Mouse (Mus musculus) CH12.LX (cell line): ENCODE measurements around the gene Mrpl58. TPM values are rescaled to one million over a fixed set of nuclear protein-coding genes. Genes with fewer than 3 reads are reported as not detected.

Experiments used
- DNase-seq: peaks from one replicate; pipeline ENCODE4 v3.0.0-alpha.2; 2013; ENCODE audit errors: extremely low read depth
- H3K27ac ChIP-seq: 2 replicates; pipeline ENCODE4 v1.5.1; 2012; ENCODE audit warnings: low read depth, mild to moderate bottlenecking, control low read depth, moderate library complexity; ENCODE audit not compliant: insufficient read depth
- H3K27me3 ChIP-seq: replicated peaks from 2 replicates; pipeline ENCODE3; 2012; ENCODE audit warnings: inconsistent platforms
- H3K36me3 ChIP-seq, 2 experiments: replicated peaks in 1 of 2; 2 replicates each; pipeline versions ENCODE3 to v1.6.1; 2012; ENCODE audit warnings: inconsistent platforms in 1 of 2, low read length in 1 of 2, mild to moderate bottlenecking in 1 of 2, mixed read lengths in 1 of 2, moderate library complexity in 1 of 2; ENCODE audit not compliant: control insufficient read depth in 1 of 2, insufficient read depth in 1 of 2
- H3K4me1 ChIP-seq, 2 experiments: 2 replicates each; pipeline ENCODE4 v1.6.1; 2012; ENCODE audit warnings: inconsistent platforms in 1 of 2, moderate library complexity in 1 of 2; ENCODE audit not compliant: insufficient read depth in 2 of 2, control insufficient read depth in 1 of 2
- H3K4me2 ChIP-seq: 2 replicates; pipeline ENCODE4 v1.6.1; 2012; ENCODE audit warnings: low read depth, mild to moderate bottlenecking, control low read depth; ENCODE audit not compliant: poor library complexity, insufficient read depth, severe bottlenecking
- H3K4me3 ChIP-seq, 3 experiments: fragments of 150-350 bp in 1 of 3; sonication (generic) in 1 of 3; replicated peaks in 1 of 3; 2 replicates each; pipeline versions ENCODE3 to v1.5.1; 2011 to 2012; ENCODE audit warnings: low read depth in 2 of 3, low read length in 2 of 3, mild to moderate bottlenecking in 2 of 3, moderate library complexity in 2 of 3, control low read depth in 1 of 3, improper control_type of control experiment in 1 of 3, inconsistent platforms in 1 of 3, mixed read lengths in 1 of 3; ENCODE audit not compliant: poor library complexity in 1 of 3
- H3K79me2 ChIP-seq: replicated peaks from 2 replicates; pipeline ENCODE4 v1.6.1; 2012; ENCODE audit warnings: mild to moderate bottlenecking, moderate library complexity; ENCODE audit not compliant: control insufficient read depth, poor library complexity, insufficient read depth, severe bottlenecking; ENCODE audit errors: extremely low read depth
- H3K9ac ChIP-seq: 2 replicates; pipeline ENCODE4 v1.6.1; 2012; ENCODE audit warnings: low read depth, mild to moderate bottlenecking, control low read depth, moderate library complexity; ENCODE audit not compliant: insufficient read depth
- H3K9me3 ChIP-seq: replicated peaks from 2 replicates; pipeline ENCODE3; 2012; ENCODE audit warnings: low read length, inconsistent platforms, mixed read lengths
- CHD2 ChIP-seq: IDR thresholded peaks from 2 replicates; pipeline ENCODE4 v1.6.1; 2011; ENCODE audit warnings: low read length, improper control_type of control experiment
- E2F4 ChIP-seq: IDR thresholded peaks from 2 replicates; pipeline ENCODE4 v1.6.1; 2011; ENCODE audit warnings: low read depth, low read length, improper control_type of control experiment; ENCODE audit not compliant: insufficient replicate concordance
- ELF1 ChIP-seq: IDR thresholded peaks from 2 replicates; pipeline ENCODE4 v1.6.1; 2014; ENCODE audit warnings: low read depth, mild to moderate bottlenecking, inconsistent platforms, low read length, improper control_type of control experiment
- ETS1 ChIP-seq: conservative IDR thresholded peaks from 2 replicates; pipeline ENCODE4 v1.6.1; 2012; ENCODE audit warnings: low read depth, mild to moderate bottlenecking, inconsistent platforms, low read length, improper control_type of control experiment, moderate library complexity
- GABPA ChIP-seq: IDR thresholded peaks from 2 replicates; pipeline ENCODE4 v1.6.1; 2012; ENCODE audit warnings: low read depth, low read length, improper control_type of control experiment, inconsistent platforms; ENCODE audit not compliant: insufficient replicate concordance
- IRF4 ChIP-seq: IDR thresholded peaks from 2 replicates; pipeline ENCODE4 v1.6.1; 2014; ENCODE audit warnings: low read depth, mild to moderate bottlenecking, inconsistent platforms, low read length, improper control_type of control experiment
- JUN ChIP-seq: IDR thresholded peaks from 2 replicates; pipeline ENCODE4 v1.6.1; 2011; ENCODE audit warnings: low read depth, mild to moderate bottlenecking, low read length, improper control_type of control experiment, moderate library complexity; ENCODE audit not compliant: insufficient read depth
- JUND ChIP-seq: conservative IDR thresholded peaks from 2 replicates; pipeline ENCODE4 v1.6.1; 2011; ENCODE audit warnings: low read depth, low read length, improper control_type of control experiment
- KAT2A ChIP-seq: IDR thresholded peaks from 2 replicates; pipeline ENCODE4 v1.6.1; 2012; ENCODE audit warnings: low read length, improper control_type of control experiment, inconsistent platforms; ENCODE audit not compliant: insufficient replicate concordance
- MAFK ChIP-seq: IDR thresholded peaks from 2 replicates; pipeline ENCODE4 v1.6.1; 2011; ENCODE audit warnings: low read length, improper control_type of control experiment; ENCODE audit not compliant: insufficient replicate concordance
- MAX ChIP-seq: IDR thresholded peaks from 2 replicates; pipeline ENCODE4 v1.6.1; 2011; ENCODE audit warnings: low read length, improper control_type of control experiment
- MAZ ChIP-seq: IDR thresholded peaks from 2 replicates; pipeline ENCODE4 v1.6.1; 2012; ENCODE audit warnings: low read depth, mild to moderate bottlenecking, inconsistent platforms, low read length, improper control_type of control experiment, moderate library complexity
- MEF2A ChIP-seq: IDR thresholded peaks from 2 replicates; pipeline ENCODE4 v1.6.1; 2014; ENCODE audit warnings: low read depth, mild to moderate bottlenecking, inconsistent platforms, low read length, improper control_type of control experiment, borderline replicate concordance
- NELFE ChIP-seq: IDR thresholded peaks from 2 replicates; pipeline ENCODE4 v1.6.1; 2011; ENCODE audit warnings: low read depth, low read length, improper control_type of control experiment
- POLR2A ChIP-seq: IDR thresholded peaks from 2 replicates; pipeline ENCODE4 v1.6.1; 2011; ENCODE audit warnings: low read depth, mild to moderate bottlenecking, improper control_type of control experiment, low read length
- POLR2AphosphoS2 ChIP-seq: IDR thresholded peaks from 2 replicates; pipeline ENCODE4 v1.6.1; 2011; ENCODE audit warnings: low read depth, low read length, improper control_type of control experiment
- RAD21 ChIP-seq: IDR thresholded peaks from 2 replicates; pipeline ENCODE4 v1.6.1; 2011; ENCODE audit warnings: low read depth, mild to moderate bottlenecking, low read length, improper control_type of control experiment, moderate library complexity
- SIN3A ChIP-seq: IDR thresholded peaks from 2 replicates; pipeline ENCODE4 v1.6.1; 2012; ENCODE audit warnings: low read length, improper control_type of control experiment, inconsistent platforms
- TCF12 ChIP-seq: IDR thresholded peaks from 2 replicates; pipeline ENCODE4 v1.6.1; 2014; ENCODE audit warnings: low read depth, mild to moderate bottlenecking, inconsistent platforms, low read length, improper control_type of control experiment
- UBTF ChIP-seq: IDR thresholded peaks from 2 replicates; pipeline ENCODE4 v1.6.1; 2012; ENCODE audit warnings: low read depth, mild to moderate bottlenecking, inconsistent platforms, low read length, improper control_type of control experiment, moderate library complexity
- USF1 ChIP-seq: IDR thresholded peaks from 2 replicates; pipeline ENCODE4 v1.6.1; 2014; ENCODE audit warnings: low read depth, mild to moderate bottlenecking, inconsistent platforms, low read length, improper control_type of control experiment
- USF2 ChIP-seq: conservative IDR thresholded peaks from 2 replicates; pipeline ENCODE4 v1.6.1; 2011; ENCODE audit warnings: low read depth, low read length, improper control_type of control experiment
- ZNF384 ChIP-seq: IDR thresholded peaks from 2 replicates; pipeline ENCODE4 v1.6.1; 2012; ENCODE audit warnings: low read depth, low read length, improper control_type of control experiment, inconsistent platforms
- dilution Hi-C: fragments of 300-500 bp; cut with MboI; formaldehyde crosslinking; loops from 2 replicates; pipeline ENCODE4 v1.14.3; 2020; ENCODE audit warnings: low sequenced_read_pairs; ENCODE audit not compliant: extremely low pct_unique_long_range_greater_than_20kb, extremely low pct_ligation_motif_present
- in situ Hi-C: fragments of 300-500 bp; cut with MboI; formaldehyde crosslinking; loops from 3 replicates; pipeline ENCODE4 v1.14.3; 2019; ENCODE audit warnings: low sequenced_read_pairs, low pct_ligation_motif_present, low pct_unique_long_range_greater_than_20kb, mixed read lengths
- polyA plus RNA-seq: library from polyadenylated mRNA; unstranded; fragments of >175 nt; gene quantifications from 2 replicates; pipeline ENCODE4 v1.2.1, GENCODE M21; 2012; ENCODE audit warnings: low read depth; ENCODE audit not compliant: insufficient read length
- total RNA-seq, 2 experiments: library from RNA; depleted of rRNA; stranded (reverse); fragments of 300-350 nt in 1 of 2; fragments of >200 nt in 1 of 2; gene quantifications; 2 replicates each; pipeline ENCODE4 v1.2.3; 2012 to 2014

The Mrpl58 gene
- total and polyA plus RNA-seq, 3 experiments, result 113 to 161 (median 157) TPM

DNA sequence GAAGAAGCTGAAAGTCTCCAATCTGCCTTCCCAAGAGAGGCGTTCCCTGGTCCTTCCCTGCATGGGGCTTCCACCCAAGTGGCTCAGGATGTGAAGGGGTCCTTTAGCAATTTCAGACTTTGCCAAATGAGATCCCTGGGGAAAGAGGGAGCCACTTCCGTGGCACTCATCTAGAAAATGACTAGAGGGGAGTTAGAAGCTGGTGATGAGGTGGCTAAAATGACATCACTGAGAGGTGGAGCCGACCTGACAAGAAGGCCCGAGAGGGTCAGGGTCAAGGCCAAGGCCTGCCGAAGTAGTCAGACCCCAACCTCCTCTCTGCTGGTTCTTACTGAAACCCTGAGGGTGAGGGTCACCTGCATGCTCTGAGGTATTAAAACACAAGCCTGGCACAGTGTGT is 20.7 kb upstream of the Mrpl58 start:
- TF ChIP-seq UBTF (no peak), JUND (no peak), TCF12 (no peak), CHD2 (no peak), ZNF384 (no peak), ETS1 (no peak), GABPA (no peak), MAX (no peak), USF1 (no peak)
- no peak overlapping the region for H3K4me3 ChIP-seq
- no peaks in the 10 kb centered on the region for H3K4me1 ChIP-seq
- no peaks in the 10 kb centered on the region for H3K36me3 ChIP-seq
- peaks cover 18% of the 10 kb centered on the region for H3K9me3 ChIP-seq
- H3K79me2 ChIP-seq, result no peaks in the 10 kb centered on the region
- DNase-seq, result no peak
- H3K27me3 ChIP-seq, result peaks cover 66% of the 10 kb centered on the region
- H3K4me2 ChIP-seq, result no peak overlapping the region
- in situ Hi-C loops, result no loop called here
- H3K27ac ChIP-seq, result no peak overlapping the region
- no peak overlapping the region for H3K9ac ChIP-seq
- dilution Hi-C loops, result no loop called here

DNA sequence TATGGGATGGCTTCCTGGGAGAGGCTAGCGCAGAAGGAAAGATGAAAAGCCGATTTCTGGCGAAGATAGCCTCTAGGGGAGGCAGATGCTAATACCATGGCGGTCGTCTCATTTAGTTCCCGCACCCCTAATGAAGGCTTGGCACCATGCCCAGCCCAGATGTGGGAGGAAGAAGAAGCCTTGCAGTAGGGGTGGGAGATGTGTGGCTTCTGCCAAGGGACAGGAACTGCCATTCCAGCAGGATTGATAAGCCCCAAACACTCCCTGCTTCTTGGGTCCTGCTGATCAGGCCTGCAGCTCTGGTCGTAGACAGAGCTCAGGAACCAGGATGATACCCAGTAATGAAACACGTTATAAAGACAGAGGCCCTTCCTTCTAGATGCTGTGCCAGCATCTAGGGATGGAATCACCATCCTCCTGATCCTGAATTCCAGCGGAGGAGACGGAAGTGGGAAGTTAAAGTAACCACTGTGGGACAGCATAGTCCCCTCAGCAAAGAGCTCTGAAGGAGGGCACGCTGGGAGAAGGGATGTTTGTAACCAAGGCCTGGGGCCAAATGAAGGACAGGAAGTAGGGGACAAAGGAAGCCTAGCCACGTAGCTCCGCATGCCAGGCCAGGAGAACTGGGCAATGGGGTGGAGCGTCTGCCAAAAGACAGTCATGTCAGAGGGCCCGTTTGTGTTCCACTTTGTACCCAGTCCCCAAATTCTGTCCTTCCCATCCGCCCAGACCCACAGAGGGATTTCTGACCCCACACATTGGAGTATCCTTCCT is 19.7 kb upstream of the Mrpl58 start:
- in situ Hi-C loops, result no loop called here
- H3K36me3 ChIP-seq, result no peaks in the 10 kb centered on the region
- dilution Hi-C loops, result no loop called here
- H3K9ac ChIP-seq, result no peak overlapping the region
- no peak overlapping the region for H3K27ac ChIP-seq
- peaks cover 65% of the 10 kb centered on the region for H3K27me3 ChIP-seq
- H3K79me2 ChIP-seq, result no peaks in the 10 kb centered on the region
- no peak for DNase-seq
- peaks cover 9% of the 10 kb centered on the region for H3K9me3 ChIP-seq
- no peaks in the 10 kb centered on the region for H3K4me1 ChIP-seq
- no peak overlapping the region for H3K4me3 ChIP-seq
- TF ChIP-seq KAT2A (no peak), GABPA (no peak), MAX (no peak), NELFE (no peak), POLR2A (no peak), USF1 (no peak), SIN3A (no peak), POLR2AphosphoS2 (no peak), UBTF (no peak), IRF4 (no peak), MAFK (no peak), E2F4 (no peak), JUN (no peak), MAZ (no peak), JUND (no peak), USF2 (no peak), ELF1 (no peak), RAD21 (no peak), MEF2A (no peak)
- TF ChIP-seq, all 38 proteins: peak for 0
- H3K4me2 ChIP-seq, result no peak overlapping the region
